Mouse (Mus musculus): Measurements from ENCODE around the gene Nhp2. TPM values are rescaled to one million over a fixed set of nuclear protein-coding genes. Genes with fewer than 3 reads are reported as not detected.

Gene Nhp2
- polyA plus RNA-seq, 1 experiment: 78.5 TPM

GRCm38 (mm10) chr11:51587059-51587458 is 32.5 kb upstream of the Nhp2 start:
- Histone ChIP-seq H3K4me1 (ENCODE audit: control insufficient read depth, insufficient read depth, low read length) (peaks cover 3% of the 10 kb centered on the region; the same call in 1 of the 2 replicates), H3K27ac (ENCODE audit: insufficient read depth, low read length) (no peak overlapping the region), H3K4me3 (ENCODE audit: insufficient read depth, low read length) (no peak overlapping the region)
- no peak for TF ChIP-seq POLR2A (IDR thresholded peaks at IDR 0.05; ENCODE audit: extremely low read depth, insufficient read depth, low read length)

GRCm38 (mm10) chr11:51588833-51589232 is 30.7 kb upstream of the Nhp2 start:
- Histone ChIP-seq H3K27ac (ENCODE audit: insufficient read depth, low read length) (no peak overlapping the region), H3K4me1 (ENCODE audit: control insufficient read depth, insufficient read depth, low read length) (peaks cover 3% of the 10 kb centered on the region; the same call in 1 of the 2 replicates), H3K4me3 (ENCODE audit: insufficient read depth, low read length) (no peak overlapping the region)
- TF ChIP-seq POLR2A (IDR thresholded peaks at IDR 0.05; ENCODE audit: extremely low read depth, insufficient read depth, low read length) (no peak), CTCF (IDR thresholded peaks at IDR 0.05; ENCODE audit: extremely low read depth, insufficient read depth, low read length) (no peak)

GRCm38 (mm10) chr11:51590002-51590401 is 29.5 kb upstream of the Nhp2 start:
- no peak overlapping the region for H3K27ac ChIP-seq (ENCODE audit: insufficient read depth, low read length)
- H3K4me3 ChIP-seq (ENCODE audit: insufficient read depth, low read length): no peak overlapping the region
- H3K4me1 ChIP-seq (ENCODE audit: control insufficient read depth, insufficient read depth, low read length): peaks cover 2% of the 10 kb centered on the region; the same call in 1 of the 2 replicates
- TF ChIP-seq CTCF (IDR thresholded peaks at IDR 0.05; ENCODE audit: extremely low read depth, insufficient read depth, low read length) (no peak), POLR2A (IDR thresholded peaks at IDR 0.05; ENCODE audit: extremely low read depth, insufficient read depth, low read length) (no peak)

GRCm38 (mm10) chr11:51591168-51591567 is 28.4 kb upstream of the Nhp2 start:
- no peak overlapping the region for H3K27ac ChIP-seq (ENCODE audit: insufficient read depth, low read length)
- H3K4me3 ChIP-seq (ENCODE audit: insufficient read depth, low read length): no peak overlapping the region
- TF ChIP-seq POLR2A (IDR thresholded peaks at IDR 0.05; ENCODE audit: extremely low read depth, insufficient read depth, low read length) (no peak), CTCF (IDR thresholded peaks at IDR 0.05; ENCODE audit: extremely low read depth, insufficient read depth, low read length) (no peak)
- no peaks in the 10 kb centered on the region; the same call in 1 of the 2 replicates for H3K4me1 ChIP-seq (ENCODE audit: control insufficient read depth, insufficient read depth, low read length)

- Histone ChIP-seq H3K4me1 (ENCODE audit: control insufficient read depth, insufficient read depth, low read length) (no peaks in the 10 kb centered on the region; the same call in 1 of the 2 replicates), H3K27ac (ENCODE audit: insufficient read depth, low read length) (no peak overlapping the region), H3K4me3 (ENCODE audit: insufficient read depth, low read length) (no peak overlapping the region)
- TF ChIP-seq CTCF (IDR thresholded peaks at IDR 0.05; ENCODE audit: extremely low read depth, insufficient read depth, low read length) (no peak), POLR2A (IDR thresholded peaks at IDR 0.05; ENCODE audit: extremely low read depth, insufficient read depth, low read length) (no peak)
Observed at GRCm38 (mm10) chr11:51591915-51592314, 27.6 kb upstream of the Nhp2 start.

- H3K4me1 ChIP-seq (ENCODE audit: control insufficient read depth, insufficient read depth, low read length): no peaks in the 10 kb centered on the region; the same call in 1 of the 2 replicates
- H3K4me3 ChIP-seq (ENCODE audit: insufficient read depth, low read length): no peak overlapping the region
- TF ChIP-seq CTCF (IDR thresholded peaks at IDR 0.05; ENCODE audit: extremely low read depth, insufficient read depth, low read length): no peak
- TF ChIP-seq POLR2A (IDR thresholded peaks at IDR 0.05; ENCODE audit: extremely low read depth, insufficient read depth, low read length): no peak
- H3K27ac ChIP-seq (ENCODE audit: insufficient read depth, low read length): no peak overlapping the region
Observed at GRCm38 (mm10) chr11:51593368-51593767, 26.2 kb upstream of the Nhp2 start.

- TF ChIP-seq POLR2A (IDR thresholded peaks at IDR 0.05; ENCODE audit: extremely low read depth, insufficient read depth, low read length): no peak
- TF ChIP-seq CTCF (IDR thresholded peaks at IDR 0.05; ENCODE audit: extremely low read depth, insufficient read depth, low read length): no peak
- Histone ChIP-seq H3K27ac (ENCODE audit: insufficient read depth, low read length) (no peak overlapping the region), H3K4me1 (ENCODE audit: control insufficient read depth, insufficient read depth, low read length) (no peaks in the 10 kb centered on the region; the same call in 1 of the 2 replicates), H3K4me3 (ENCODE audit: insufficient read depth, low read length) (no peak overlapping the region)
Observed at GRCm38 (mm10) chr11:51593849-51594248, 25.7 kb upstream of the Nhp2 start.

GRCm38 (mm10) chr11:51594715-51595350 is 24.7 kb upstream of the Nhp2 start:
- Histone ChIP-seq H3K4me1 (ENCODE audit: control insufficient read depth, insufficient read depth, low read length) (no peaks in the 10 kb centered on the region; the same call in 1 of the 2 replicates), H3K4me3 (ENCODE audit: insufficient read depth, low read length) (no peak overlapping the region), H3K27ac (ENCODE audit: insufficient read depth, low read length) (no peak overlapping the region)
- no peak for TF ChIP-seq CTCF (IDR thresholded peaks at IDR 0.05; ENCODE audit: extremely low read depth, insufficient read depth, low read length)
- TF ChIP-seq POLR2A (IDR thresholded peaks at IDR 0.05; ENCODE audit: extremely low read depth, insufficient read depth, low read length): no peak

- Histone ChIP-seq H3K27ac (ENCODE audit: insufficient read depth, low read length) (no peak overlapping the region), H3K4me1 (ENCODE audit: control insufficient read depth, insufficient read depth, low read length) (no peaks in the 10 kb centered on the region; the same call in 1 of the 2 replicates), H3K4me3 (ENCODE audit: insufficient read depth, low read length) (no peak overlapping the region)
- TF ChIP-seq POLR2A (IDR thresholded peaks at IDR 0.05; ENCODE audit: extremely low read depth, insufficient read depth, low read length): no peak
- TF ChIP-seq CTCF (IDR thresholded peaks at IDR 0.05; ENCODE audit: extremely low read depth, insufficient read depth, low read length): no peak
Observed at GRCm38 (mm10) chr11:51595459-51596083, 24.0 kb upstream of the Nhp2 start.

GRCm38 (mm10) chr11:51597553-51597952 is 22.0 kb upstream of the Nhp2 start:
- no peak for TF ChIP-seq CTCF (IDR thresholded peaks at IDR 0.05; ENCODE audit: extremely low read depth, insufficient read depth, low read length)
- no peak for TF ChIP-seq POLR2A (IDR thresholded peaks at IDR 0.05; ENCODE audit: extremely low read depth, insufficient read depth, low read length)

More at GRCm38 (mm10) chr11:51597553-51597952, 22.0 kb upstream of the Nhp2 start:
- Histone ChIP-seq H3K27ac (ENCODE audit: insufficient read depth, low read length) (no peak overlapping the region), H3K4me1 (ENCODE audit: control insufficient read depth, insufficient read depth, low read length) (no peaks in the 10 kb centered on the region; the same call in none of the 2 replicates), H3K4me3 (ENCODE audit: insufficient read depth, low read length) (no peak overlapping the region)
